Mouse (Mus musculus): ENCODE measurements at regions not wholly inside any gene's neighbourhood (a gene's known extent, or its start where the extent isn't known, plus 50 kb on each side); places are given as distances from the start of the nearest gene placed in this dataset.

DNA sequence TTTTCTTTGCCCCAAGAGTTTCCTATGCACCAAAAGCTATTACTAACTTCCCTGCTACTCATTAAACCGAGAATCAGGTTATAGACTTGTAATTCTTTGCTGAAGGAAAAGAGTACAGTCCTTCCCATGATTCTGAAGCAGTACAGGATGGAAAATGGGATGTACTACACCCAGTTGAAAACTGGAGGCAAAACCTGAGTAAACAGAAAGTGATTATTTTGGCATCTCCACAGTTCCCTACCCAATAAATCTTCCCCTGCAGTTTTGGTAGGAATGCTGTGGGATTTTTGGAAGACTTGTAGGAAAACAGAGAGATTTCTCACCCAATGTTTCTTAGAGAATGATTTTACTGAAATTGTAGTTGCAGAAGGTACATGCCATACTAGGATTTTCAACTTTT lies 268.5 kb downstream of the Dio2 start:
- no peak for DNase-seq

DNA sequence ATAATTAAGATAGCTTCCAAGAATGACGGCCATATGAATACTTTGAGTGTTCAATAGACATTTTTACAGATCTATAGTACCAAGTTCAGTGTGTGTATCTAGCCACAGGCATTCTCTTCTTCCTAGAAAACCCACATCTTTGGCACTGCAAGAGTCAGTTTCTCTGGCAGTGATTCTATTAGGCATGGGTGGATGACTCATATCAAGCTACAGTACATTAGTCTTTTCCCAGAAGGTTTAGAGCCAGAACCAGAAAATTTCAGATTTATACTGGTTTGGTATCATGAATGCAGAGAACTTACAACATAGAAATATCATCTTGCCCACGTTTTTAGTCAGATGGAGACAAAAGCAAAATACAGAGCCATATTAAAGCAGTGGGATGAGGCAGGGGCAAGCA lies 278.1 kb downstream of the Dio2 start:
- no peak for DNase-seq

DNA sequence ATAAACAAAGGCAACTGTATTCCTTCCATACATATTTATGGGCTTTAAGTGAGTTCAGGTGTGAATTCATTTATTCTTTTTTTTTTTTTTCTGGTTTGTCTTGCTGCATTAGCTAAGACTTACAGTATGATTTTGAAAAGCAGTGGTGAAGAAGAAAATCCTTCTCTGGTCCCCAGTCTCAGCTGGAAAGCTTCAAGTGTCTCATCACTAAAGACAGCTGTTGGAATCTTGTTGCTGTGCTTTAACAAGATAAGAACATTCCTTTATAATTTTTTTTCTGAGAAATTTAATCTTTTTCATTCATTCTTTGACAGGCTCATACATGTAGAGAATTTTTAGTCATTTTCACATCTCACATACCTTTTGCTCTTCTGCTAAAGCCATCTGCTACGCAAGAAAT lies 297.6 kb downstream of the Dio2 start:
- DNase-seq: no peak

DNA sequence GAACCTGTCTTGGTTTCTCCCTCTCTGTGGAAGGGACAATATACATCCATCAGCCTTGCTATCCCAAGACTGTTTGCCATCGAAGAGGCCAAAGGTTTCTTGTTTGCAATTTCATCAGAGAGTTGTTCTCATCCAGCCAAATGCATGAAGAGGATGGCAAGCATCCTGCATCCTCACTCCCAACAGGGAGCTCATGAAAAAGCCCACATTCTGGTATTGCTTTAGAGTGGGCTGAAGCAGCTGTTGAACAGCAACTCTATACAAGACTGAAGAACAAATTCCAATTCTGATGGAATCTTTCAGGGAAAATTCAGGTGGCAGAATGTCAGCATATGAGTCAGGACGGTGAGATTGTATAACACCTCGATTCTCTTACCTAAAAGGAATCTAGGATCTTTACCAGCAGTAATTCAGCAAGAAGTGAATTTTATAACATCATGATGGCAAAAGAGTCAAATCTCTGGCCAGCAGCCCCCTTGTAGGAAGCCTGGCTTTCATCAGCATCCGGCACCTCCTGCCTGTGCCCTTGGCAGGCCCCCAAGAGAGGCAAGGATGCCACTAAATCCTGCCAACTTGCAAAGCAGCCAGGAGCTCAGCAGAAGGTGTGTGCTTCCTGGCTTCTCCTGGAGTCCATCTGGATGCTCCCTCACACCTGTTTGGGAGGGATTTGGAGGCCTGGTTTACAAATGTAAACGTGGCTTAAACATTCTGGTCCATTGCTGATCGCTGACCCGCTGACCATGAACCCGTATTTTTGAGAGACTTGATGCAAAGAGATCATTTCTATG lies 312.8 kb downstream of the Dio2 start:
- no peak for DNase-seq

- DNase-seq: peak; percentile 59
Observed at GRCm38 (mm10) chr12:90417590-90418221, 320.5 kb downstream of the Dio2 start.

GRCm38 (mm10) chr12:90408716-90409115 lies 329.5 kb downstream of the Dio2 start:
- no peak for DNase-seq

- no peak for DNase-seq
Observed at GRCm38 (mm10) chr12:90398564-90398963, 339.7 kb downstream of the Dio2 start.
